Mouse (Mus musculus) skeletal muscle tissue, adult 2 months (tissue): Measurements from ENCODE around the gene Ubtd2.
A peak's percentile ranks its signal among the peaks of the same experiment; 100 is the strongest.

Experiments used
- DNase-seq: peaks from one replicate; pipeline ENCODE4 v3.0.0-alpha.2; 2012; ENCODE audit warnings: low read depth, low spot score

The Ubtd2 gene

DNA sequence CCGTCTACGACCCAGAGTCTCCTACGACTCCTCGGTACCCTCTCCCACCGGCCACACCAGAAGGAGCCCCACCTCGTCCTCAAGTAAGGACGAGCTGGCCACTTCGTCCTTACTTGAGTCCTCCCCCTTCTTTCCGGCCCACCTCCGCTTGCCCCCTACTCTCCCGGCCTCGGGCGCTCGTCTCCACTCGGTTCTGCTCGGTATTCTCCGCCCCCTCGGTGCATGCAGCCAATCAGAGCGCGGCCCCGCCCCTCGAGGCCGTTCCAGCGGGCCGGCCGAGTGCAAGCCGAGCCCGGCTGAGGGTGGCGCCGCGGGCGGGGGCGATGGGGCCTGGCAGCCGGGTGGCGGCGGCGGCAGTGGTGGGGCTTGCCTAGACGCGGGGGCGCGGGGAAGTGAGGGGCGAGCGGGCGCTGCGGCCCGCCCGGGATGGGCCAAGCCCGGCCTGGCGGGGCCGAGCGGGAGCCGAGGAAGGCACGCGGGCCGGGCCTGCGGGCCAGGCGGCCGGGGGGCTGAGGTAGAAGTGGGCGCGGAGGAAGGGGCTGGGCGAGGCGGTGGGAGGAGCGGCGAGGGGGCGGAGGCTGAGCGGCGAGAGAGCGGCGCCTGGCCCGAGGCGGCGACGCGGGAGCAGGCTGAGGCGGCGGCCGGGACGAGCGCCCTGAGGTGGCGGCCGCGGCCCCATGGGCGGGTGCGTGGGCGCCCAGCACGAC lies at the start of gene Ubtd2:
TSS of gene Ubtd2 (plus strand) at position 571 of the 707 bp plus-strand sequence.
- peak; percentile 83 for DNase-seq

DNA sequence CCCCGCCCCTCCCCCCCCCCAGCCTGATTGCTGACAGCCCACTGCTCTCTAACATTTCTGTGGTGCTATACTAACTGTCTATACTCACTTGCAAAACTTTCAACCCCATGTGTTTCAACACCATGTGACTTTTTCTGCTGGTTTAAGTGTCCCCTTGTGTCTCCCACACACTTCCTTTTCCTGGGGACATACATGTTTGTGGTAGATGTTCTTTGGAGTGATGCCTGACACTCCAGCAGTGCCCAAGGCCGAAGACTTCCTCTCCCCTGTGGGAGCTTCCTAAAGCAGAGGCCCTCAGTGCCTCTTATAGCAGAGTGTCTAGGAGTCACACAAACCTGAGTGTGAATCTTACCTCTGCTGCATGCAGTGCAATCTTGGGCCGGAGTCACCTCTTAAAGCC lies 47.3 kb upstream of the Ubtd2 start:
- DNase-seq = no peak

DNA sequence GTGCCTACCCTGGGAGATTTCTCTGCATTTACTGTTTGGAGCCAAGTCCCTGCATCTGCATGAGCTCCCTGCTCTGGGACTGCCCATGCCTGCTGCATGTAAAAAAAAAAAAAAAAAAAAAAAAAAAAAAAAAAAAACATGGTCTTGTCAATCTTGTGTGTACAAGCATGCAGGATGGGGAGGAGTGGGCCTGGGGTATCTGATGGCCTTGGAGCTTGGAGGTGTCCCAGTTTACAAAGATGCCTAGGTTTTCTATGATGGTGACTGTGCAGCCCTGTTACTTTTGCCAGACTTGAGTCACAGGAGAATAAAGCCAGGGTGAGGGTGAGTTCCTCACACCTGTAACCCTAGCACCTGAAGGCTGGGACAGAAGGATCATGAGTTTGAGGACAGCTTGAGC lies 46.1 kb upstream of the Ubtd2 start:
- DNase-seq = no peak

DNA sequence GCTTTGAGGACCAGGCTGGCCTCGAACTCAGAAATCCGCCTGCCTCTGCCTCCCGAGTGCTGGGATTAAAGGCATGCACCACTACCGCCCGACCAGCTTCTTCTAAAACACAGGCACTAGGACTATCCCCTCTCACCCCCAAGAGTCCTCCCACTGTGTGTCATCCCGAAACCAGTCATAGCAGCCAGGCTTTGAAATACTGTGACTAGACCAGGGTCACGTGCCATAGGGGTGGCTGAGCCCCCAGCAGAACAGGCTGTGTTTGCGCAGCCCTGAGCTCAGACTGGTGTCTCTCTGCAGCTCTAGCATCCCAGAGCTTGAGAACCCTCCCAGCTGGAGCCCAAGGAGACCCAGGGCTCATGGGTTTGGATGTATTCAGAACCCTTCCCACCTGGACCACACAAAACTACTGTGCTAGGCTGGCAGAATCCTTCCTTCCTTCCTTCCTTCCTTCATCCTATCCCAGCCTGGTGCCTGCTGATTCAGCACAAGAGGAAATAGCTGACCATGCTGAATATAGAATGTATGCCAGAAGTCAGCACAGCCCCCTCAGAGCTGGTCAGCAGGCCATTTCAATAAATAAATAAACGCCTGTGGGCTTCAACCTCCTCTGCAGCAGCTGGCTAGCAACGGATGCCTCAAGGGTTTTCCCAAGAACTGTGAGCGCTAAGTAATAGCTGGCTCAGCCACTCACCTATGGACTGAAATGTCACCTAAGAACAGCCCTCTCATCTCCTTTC lies 45.2 kb upstream of the Ubtd2 start:
- no peak for DNase-seq

DNA sequence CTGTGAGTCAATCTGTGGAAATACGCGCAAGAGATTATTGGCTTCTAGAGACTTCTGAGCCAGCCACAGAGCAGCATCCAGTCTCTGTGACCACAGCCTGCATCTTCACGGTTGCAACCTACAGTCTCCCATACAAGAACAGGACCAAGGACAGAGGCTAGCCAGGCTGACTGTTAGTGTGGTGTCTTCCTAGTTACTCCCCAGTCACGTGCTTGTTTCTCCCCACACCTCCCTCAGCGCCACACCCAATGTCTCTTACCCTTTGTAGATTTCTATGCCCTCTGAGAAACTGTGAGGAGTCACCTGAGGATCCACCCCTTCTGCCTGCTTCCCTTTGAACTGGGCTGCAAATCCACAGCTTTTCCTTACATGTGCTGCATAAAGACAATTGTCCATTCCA lies 35.2 kb upstream of the Ubtd2 start:
- no peak for DNase-seq

DNA sequence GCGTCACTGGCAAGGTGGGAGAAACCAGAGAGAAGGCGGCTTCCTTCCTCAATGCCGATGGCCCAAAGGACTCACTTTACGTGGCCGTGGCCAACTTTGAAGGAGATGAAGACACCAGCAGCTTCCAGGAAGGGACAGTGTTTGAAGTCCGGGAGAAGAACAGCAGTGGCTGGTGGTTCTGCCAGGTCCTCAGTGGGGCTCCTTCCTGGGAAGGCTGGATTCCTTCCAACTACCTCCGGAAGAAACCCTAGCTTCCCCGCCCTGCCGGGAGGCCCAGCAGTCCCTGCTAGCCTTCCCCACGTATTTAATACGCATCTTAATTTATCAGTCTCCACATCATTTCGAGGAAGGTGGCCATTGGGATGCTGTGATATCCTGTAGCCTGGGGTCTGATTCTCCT lies 31.9 kb upstream of the Ubtd2 start:
- DNase-seq = no peak

DNA sequence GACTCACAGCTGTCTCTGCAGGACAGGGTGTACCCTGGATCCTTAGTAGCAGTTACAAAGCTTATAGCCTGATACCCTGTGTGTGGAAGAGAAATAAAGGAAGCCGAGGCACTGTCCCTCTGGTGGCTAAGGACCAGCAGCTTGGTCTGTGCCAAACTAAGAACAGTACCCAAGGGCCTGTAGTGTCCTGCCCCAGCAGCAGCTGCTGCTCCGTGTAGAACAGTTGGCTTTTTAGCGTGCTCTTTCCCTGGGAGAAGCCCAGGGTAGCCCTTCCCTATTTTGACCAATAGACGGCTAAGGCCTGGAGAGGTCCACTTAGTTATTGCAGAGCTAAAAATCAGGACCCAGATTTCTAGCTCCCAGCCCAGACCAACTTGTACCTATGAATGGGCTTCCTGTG lies 30.6 kb upstream of the Ubtd2 start:
- no peak for DNase-seq

DNA sequence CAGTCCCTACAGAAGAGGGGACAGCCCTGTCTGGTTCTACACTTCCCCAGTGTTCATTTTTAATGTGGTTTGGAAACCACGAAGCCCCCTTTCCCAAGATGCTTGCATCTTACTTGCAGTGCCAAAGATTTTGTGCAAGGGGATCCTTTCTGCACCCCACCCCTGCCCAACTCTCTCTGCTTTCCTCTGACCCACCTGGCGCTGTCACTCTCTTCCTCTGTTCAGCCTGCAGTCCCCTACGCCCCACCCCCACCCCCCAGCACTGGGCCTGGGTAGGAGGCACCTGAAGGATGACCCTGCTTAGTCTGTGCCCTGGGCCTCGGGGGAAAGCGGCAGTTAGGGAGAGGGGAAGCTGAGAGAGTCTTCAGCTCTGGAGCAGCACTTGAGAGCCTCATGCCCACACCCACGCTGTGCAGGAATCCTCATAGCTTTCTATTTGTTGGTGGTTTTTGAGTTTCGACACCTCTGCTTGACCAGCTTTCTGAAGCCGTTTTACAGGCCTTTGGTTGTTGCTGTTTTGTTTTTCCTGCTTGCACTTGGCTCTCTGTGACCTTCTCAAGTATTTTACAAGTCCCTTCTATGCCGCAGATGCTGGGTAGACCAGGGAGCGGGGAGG lies 30.0 kb upstream of the Ubtd2 start:
- DNase-seq = no peak

DNA sequence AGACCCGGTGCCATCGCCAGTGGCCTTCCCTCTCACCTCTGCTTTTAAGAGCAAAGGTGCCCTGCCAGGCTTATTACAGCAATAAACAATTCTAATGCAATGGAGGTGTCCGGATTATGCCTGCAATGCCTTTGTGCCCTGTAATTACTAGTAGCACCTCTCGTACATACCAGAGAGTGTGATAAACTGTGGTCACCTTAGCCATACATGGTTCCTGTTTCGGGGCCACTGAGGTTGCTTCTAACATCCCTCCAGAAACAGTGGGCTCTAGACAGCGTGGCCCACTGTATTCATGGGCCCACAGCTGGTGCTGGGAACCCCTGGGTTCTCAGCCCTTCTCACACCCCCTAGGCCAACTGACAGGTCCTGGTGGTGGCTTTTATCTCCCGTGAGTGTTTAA lies 27.6 kb upstream of the Ubtd2 start:
- no peak for DNase-seq

DNA sequence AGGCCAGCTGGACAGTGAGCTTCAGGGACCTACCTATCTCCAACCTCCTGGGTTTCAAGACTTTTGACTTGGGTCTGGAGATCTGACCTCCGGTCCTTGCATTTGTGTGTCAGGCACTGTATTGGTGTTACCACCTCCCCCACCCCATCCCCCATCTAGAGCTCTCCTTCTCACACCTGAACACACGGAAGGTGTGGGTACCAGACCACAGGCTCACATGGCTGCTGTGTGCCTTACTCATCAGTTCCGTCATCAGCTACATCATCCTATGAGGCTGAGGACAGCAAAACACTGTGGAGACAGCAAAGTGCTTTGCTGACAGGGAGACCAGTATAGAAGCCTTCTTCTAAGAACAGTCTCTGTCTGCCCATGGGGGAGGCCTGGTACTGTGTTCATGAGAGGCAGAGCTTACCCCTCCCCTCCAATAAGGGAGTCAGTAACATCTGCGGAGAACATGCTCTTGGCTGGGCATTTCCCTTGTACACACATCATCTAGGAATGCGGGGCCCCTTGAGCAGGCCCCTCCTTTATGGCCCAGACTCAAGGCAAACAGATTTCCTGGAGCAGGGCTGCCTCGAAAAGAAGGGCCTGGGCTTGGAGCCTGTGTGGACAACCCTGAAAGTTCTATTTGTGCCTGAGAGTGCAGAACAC lies 19.6 kb upstream of the Ubtd2 start:
- DNase-seq = peak; percentile 70

DNA sequence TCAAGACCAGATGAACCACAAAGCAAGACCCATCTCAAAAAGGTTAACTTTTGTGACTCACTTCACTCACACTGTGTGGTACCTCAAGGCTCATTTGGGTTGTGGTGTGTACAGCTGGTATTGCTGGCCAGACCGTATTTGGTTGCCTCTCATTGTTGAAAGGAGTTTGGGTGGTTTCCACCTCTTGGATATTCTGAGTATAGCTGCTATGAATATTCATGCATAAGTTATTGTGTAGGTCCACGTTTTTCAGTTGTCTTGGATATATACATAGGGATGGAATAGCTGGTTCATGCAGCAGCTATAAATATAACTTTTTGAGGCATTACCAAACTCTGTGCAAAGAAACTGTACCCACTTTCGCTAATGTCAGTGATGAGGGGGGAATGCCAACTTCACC lies 12.6 kb upstream of the Ubtd2 start:
- DNase-seq = no peak

DNA sequence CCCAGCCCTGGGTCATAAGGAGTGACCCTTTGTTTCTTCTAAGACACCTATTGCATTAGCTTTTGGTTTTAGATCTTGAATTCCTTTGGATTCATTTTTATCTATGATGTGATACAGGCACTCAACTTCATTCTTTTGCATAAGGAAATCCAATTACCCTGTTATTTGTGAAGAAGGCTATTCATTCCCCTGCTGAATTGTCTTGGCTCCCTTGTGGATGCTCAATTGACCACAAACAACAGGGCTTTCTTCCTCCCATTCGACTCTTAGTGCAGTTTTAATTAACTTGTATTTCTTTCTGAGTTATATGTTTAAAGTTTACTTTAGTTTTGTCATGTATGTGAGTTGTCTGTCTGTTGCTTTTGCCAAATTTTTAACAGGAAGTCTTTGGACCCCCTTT lies 10.9 kb upstream of the Ubtd2 start:
- DNase-seq = no peak

DNA sequence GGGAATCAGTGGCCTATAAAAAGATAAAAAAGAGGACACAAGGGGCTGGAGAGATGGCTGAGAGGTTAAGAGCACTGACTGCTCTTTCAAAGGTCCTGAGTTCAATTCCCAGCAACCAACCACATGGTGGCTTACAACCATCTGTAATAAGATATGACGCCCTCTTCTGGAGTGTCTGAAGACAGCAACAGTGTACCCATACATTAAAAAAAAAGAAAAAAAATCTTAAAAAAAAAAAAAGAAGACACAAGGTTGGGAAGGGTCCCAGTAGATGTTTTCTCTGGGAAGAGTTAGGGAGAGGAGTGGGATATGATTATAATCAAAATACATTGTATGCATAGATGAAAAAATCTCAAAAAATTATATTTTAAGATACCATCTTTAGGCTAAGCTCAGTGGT lies 10.0 kb upstream of the Ubtd2 start:
- no peak for DNase-seq

DNA sequence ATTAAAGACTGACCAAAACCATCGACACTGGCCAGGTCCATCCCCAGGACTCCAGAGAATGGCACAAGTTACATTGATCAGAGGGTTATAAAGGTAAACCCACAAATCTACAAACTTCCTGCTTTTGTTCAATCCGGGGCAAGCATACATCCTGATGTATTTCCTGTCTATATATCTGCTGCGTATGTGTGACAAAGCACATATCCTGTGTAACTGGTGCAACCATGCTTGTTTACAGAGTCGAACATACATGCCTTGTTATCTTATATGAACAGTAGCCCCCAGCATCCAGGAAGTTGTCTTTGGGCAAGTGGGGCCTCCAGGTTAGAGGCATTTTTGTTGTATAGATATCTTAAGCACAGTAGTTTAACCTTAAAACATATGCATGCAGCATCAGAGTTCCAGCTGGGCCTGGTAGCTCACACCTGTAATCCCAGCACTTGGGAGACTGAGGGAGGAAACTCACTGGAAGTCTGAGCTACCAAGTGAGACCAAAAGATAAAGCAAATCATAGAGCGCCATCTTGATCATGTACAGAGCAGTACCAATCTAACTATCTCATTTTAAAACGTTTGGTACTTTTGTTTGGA lies 9.4 kb upstream of the Ubtd2 start:
- no peak for DNase-seq

DNA sequence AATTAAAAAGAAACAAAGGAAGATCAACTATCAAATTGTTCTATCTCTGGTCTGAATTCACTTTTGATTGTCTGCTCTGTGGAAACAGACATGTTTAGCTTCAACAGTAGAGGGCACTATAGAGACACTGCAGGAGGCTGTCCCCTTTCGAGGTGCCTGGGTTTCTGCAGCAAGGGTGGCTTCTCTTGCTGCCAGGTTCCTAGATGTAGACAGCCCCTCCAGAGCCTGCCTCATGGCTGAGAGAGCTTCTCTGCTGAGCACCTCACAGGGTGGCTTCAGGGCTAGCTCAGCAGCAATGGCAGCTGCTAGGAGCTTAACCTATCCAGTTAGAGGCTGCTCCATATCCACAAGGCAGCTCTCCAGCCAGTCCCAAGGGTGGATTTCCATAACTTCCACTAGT lies 5.0 kb upstream of the Ubtd2 start:
- DNase-seq = peak; percentile 55

DNA sequence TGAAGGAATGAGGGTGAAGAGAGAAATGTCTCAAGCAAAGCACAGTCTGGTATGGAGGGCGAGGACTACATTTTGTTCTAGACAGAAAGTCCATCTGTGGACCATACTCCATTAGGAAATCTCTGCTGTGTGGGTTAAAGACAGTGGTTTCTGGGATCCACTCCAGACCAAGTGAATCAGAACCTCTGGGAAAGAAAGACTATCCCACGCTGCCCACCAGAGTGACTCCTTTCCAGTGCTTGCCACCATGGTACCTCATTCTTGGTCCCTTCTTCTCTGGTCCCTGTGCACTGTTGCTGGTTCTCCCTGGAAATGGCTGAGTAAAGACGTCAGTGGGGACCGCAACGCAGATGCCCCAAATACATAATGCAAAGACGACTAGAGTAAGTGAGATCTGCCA lies 3.9 kb upstream of the Ubtd2 start:
- no peak for DNase-seq

DNA sequence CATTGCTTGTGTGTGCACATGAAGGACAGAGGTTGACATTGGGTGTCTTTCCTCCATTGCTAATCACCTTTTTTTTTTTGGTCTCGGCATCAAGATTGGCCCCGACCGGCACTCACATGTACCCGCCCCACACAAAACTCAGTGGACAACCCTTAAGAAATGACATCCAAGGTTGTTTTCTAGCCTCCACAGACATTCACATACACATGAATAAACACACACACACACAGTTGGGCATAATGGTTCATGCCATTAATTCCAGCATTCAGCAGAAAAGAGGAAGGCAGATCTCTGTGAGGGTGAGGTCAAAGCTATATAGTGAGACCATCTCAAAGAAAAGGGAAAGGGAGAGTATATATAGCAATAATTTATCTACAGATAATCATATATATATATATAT lies 2.4 kb upstream of the Ubtd2 start:
- no peak for DNase-seq

DNA sequence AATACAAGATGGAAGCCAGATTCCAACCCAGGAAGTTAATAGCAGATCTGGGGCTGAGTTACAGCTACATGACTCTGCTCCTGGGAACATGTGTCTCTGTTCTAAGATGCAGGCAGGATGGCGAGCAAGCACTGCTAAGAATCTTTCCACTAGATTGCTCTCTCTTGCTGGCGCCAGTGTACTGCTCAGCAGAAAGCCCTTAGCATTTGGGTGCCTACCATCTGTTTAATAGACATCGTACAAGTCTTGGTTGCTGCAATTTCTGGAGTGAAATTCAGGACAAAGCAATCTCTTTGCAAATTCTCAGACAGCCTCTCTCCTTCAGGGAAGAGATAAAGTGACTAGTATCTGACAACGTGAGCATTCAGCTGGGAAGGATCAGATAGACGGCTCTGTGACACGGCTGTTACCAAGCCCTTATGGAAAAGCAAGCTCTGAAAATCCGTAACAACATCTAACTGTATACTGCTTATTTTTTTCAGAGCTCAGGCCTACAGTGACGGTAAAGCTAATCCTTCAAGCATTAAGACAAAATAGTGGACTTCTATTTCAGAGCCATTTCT lies 1.7 kb upstream of the Ubtd2 start:
- no peak for DNase-seq

DNA sequence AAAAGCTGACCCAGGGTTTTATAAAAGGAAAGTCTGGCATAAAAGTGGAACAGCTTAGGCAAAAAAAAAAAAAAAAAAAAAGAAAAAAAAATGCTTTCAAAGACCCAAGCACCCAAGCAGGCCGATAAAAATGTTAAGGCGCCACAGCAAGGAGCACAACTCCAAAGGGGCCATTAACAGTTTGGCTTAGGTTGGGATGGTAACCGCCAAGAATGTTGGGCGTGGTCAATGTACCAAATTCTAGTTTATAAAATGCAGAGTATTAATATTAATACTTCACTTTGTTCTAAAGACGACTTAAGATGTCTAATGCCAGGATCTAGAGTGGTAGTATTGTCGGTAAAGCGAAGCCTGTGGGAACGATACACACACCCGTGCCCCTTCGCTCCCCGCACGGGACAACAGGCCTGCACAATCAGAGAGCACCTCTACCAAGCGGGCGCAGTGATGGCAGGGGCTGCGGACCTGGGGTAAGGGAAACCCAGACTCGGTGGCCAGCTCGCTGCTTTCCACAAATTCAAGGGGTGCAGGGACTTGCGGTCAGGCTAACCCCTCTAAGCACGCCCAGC lies 855 bp upstream of the Ubtd2 start:
- no peak for DNase-seq

DNA sequence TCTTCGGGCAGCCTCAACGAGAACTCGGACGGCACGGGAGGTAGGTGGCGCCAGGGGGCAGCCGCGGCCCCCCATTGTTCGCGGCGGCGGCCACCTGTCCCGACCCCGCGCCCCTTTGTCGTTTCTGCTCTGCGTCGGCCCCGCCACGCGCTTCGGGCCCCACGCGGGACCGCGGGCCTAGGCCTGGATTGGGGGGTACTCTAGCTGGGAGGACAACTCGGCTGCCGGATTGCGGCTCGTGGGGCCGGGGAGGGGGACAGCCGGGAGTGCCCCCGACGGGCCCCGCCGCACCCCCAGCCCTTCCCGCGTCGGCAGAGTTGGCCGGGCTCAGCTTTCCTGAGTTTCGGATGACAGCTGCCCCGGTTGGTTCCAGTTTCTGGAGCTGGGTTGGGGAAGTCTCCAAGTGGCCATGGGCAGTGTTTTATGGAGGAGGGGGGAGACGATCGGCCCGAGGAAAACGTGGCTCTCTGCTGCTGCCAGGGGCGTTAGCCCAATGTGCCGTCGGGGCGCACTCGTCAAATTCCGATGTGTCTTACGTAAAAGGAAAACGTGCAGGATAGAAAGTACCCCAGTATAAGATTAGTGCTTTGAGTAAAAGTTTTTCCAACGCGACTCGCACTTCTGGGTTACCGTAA lies 454 bp downstream of the Ubtd2 start:
- peak; percentile 59 for DNase-seq

DNA sequence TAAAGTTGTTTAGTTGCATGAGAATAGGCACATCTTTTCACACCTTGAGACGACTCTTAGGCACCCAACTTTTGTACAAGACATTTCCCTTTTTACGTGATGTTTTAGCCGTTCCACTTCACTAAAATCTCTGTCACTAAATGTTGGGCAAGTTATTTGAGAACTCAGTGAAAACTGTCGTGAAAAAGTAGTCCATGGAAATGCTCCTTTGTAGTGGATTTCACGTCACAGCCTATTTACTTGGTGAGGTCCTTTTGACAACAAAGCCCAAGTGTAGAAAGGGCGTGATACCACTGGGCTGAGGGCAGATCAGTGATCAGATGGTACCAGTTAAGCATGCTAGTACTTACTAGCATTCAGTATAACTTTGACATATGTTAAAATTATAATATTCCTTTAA lies 1.2 kb downstream of the Ubtd2 start:
- no peak for DNase-seq
